Mouse (Mus musculus): ENCODE measurements at regions not wholly inside any gene's neighbourhood (a gene's known extent, or its start where the extent isn't known, plus 50 kb on each side); places are given as distances from the start of the nearest gene placed in this dataset.

GRCm38 (mm10) chr3:41422615-41423579 lies 132.6 kb upstream of the Jade1 start:
- DNase-seq (ENCODE audit: low spot score in 2 of 2), result no peak

- no peak for DNase-seq (ENCODE audit: low spot score in 2 of 2)
Observed at GRCm38 (mm10) chr3:41413771-41414170, 141.8 kb upstream of the Jade1 start.

GRCm38 (mm10) chr3:41412698-41413097 lies 142.8 kb upstream of the Jade1 start:
- DNase-seq (ENCODE audit: low spot score in 2 of 2), result no peak

- no peak for DNase-seq (ENCODE audit: low spot score in 2 of 2)
Observed at GRCm38 (mm10) chr3:41408821-41409737, 146.5 kb upstream of the Jade1 start.

GRCm38 (mm10) chr3:41408423-41408820 lies 147.1 kb upstream of the Jade1 start:
- DNase-seq (ENCODE audit: low spot score in 2 of 2), result peak; percentile 55 to 67

- no peak for DNase-seq (ENCODE audit: low spot score in 2 of 2)
Observed at GRCm38 (mm10) chr3:41407988-41408387, 147.5 kb upstream of the Jade1 start.

GRCm38 (mm10) chr3:41407520-41407919 lies 148.0 kb upstream of the Jade1 start:
- no peak for DNase-seq (ENCODE audit: low spot score in 2 of 2)

- DNase-seq (ENCODE audit: low spot score in 2 of 2), result no peak
Observed at GRCm38 (mm10) chr3:41401881-41402280, 153.7 kb upstream of the Jade1 start.

GRCm38 (mm10) chr3:41389868-41390267 lies 165.7 kb upstream of the Jade1 start:
- no peak for DNase-seq (ENCODE audit: low spot score in 2 of 2)

GRCm38 (mm10) chr3:41387469-41388212 lies 167.9 kb upstream of the Jade1 start:
- no peak for DNase-seq (ENCODE audit: low spot score in 2 of 2)

- no peak for DNase-seq (ENCODE audit: low spot score in 2 of 2)
Observed at GRCm38 (mm10) chr3:41386299-41386698, 169.2 kb upstream of the Jade1 start.

- DNase-seq (ENCODE audit: low spot score in 2 of 2), result no peak
Observed at GRCm38 (mm10) chr3:41384410-41384809, 171.1 kb upstream of the Jade1 start.

GRCm38 (mm10) chr3:41378576-41378975 lies 177.0 kb upstream of the Jade1 start:
- no peak for DNase-seq (ENCODE audit: low spot score in 2 of 2)

- DNase-seq (ENCODE audit: low spot score in 2 of 2), result peak; percentile 12 to 17
Observed at GRCm38 (mm10) chr3:41377826-41378406, 177.6 kb upstream of the Jade1 start.

GRCm38 (mm10) chr3:41376848-41377582 lies 178.5 kb upstream of the Jade1 start:
- no peak for DNase-seq (ENCODE audit: low spot score in 2 of 2)

GRCm38 (mm10) chr3:41375230-41375930 lies 180.2 kb upstream of the Jade1 start:
- DNase-seq (ENCODE audit: low spot score in 2 of 2), result no peak

GRCm38 (mm10) chr3:41373198-41373597 lies 182.3 kb upstream of the Jade1 start:
- DNase-seq (ENCODE audit: low spot score in 2 of 2), result no peak

- no peak for DNase-seq (ENCODE audit: low spot score in 2 of 2)
Observed at GRCm38 (mm10) chr3:41368351-41369101, 187.0 kb upstream of the Jade1 start.

GRCm38 (mm10) chr3:41366764-41367163 lies 188.8 kb upstream of the Jade1 start:
- no peak for DNase-seq (ENCODE audit: low spot score in 2 of 2)
